Mouse (Mus musculus): ENCODE results near the gene Krt28. TPM values are rescaled to one million over a fixed set of nuclear protein-coding genes. Genes with fewer than 3 reads are reported as not detected.

Krt28 gene
- polyA plus RNA-seq (2014; fragmentation: Nextera tagmentation; extraction: Ambion mirVana), result 0.18 TPM in 1 of 2 replicates, not detected in the other

GRCm38 (mm10) chr11:99374803-99375202 is at the start of gene Krt28:
TSS of gene Krt28 (minus strand) at chr11:99374903.
- H3K9me3 ChIP-seq (ENCODE audit: control insufficient read depth, low read length), result no peaks in the 10 kb centered on the region

DNA sequence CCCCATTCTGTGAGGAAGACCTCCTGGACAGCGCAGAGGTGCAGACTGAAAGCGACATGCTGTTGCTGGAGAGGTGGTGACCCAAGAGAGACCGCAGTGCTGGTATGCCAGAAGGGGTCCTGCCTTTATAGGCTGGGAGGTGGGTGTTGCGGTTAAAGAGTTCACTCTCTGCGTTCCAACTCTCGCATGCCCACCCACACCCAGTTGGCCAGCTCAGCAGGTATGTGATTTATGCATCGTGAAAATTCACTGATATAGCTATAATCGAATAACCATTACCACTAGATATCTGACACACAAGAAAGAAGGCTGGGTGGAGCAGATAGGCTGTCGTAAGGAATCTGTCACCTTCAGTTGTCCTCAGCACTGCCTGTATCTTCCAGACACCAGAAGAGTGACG is 47.5 kb upstream of the Krt28 start, which contains the start of gene Krt12:
Gene Krt12, minus strand, starts transcription at position 101 of the 400 bp plus-strand sequence.
- Histone ChIP-seq H3K4me3 (ENCODE audit: low read length) (no peak within 1 kb of the TSS), H3K9me3 (ENCODE audit: control insufficient read depth, low read length) (no peaks in the 10 kb centered on the region), H3K27me3 (ENCODE audit: control insufficient read depth, insufficient read depth, low read length) (no peaks in the 10 kb centered on the region), H3K4me2 (replicated peaks; ENCODE audit: low read depth, low read length) (no peak within 1 kb of the TSS), H3K9ac (ENCODE audit: low read depth, low read length) (no peak within 1 kb of the TSS), H3K4me1 (ENCODE audit: control insufficient read depth, insufficient read depth, low read length) (no peaks in the 10 kb centered on the region), H3K36me3 (ENCODE audit: control insufficient read depth, insufficient read depth, low read length) (no peaks in the 10 kb centered on the region), H3K27ac (ENCODE audit: low read depth, low read length) (no peak within 1 kb of the TSS)
- 77% methylated on average over 10 of the region's 10 CpGs for WGBS
- ATAC-seq (ENCODE audit: low FRiP score, low TSS enrichment), result no peak

More at GRCm38 (mm10) chr11:99374803-99375202, at the start of gene Krt28:
- Histone ChIP-seq H3K36me3 (ENCODE audit: control insufficient read depth, insufficient read depth, low read length) (no peaks in the 10 kb centered on the region), H3K4me2 (replicated peaks; ENCODE audit: low read depth, low read length) (no peak within 1 kb of the TSS), H3K9ac (ENCODE audit: low read depth, low read length) (no peak within 1 kb of the TSS), H3K4me1 (ENCODE audit: control insufficient read depth, insufficient read depth, low read length) (no peaks in the 10 kb centered on the region), H3K27me3 (ENCODE audit: control insufficient read depth, insufficient read depth, low read length) (no peaks in the 10 kb centered on the region), H3K27ac (ENCODE audit: low read depth, low read length) (no peak within 1 kb of the TSS), H3K4me3 (ENCODE audit: low read length) (no peak within 1 kb of the TSS)
- 87% methylated on average over 13 of the region's 13 CpGs for WGBS
- no peak for ATAC-seq (ENCODE audit: low FRiP score, low TSS enrichment)

GRCm38 (mm10) chr11:99420586-99420985 is 45.9 kb upstream of the Krt28 start:
- no peaks in the 10 kb centered on the region for H3K4me1 ChIP-seq (ENCODE audit: control insufficient read depth, insufficient read depth, low read length)
- no peaks in the 10 kb centered on the region for H3K9me3 ChIP-seq (ENCODE audit: control insufficient read depth, low read length)
- H3K9ac ChIP-seq (ENCODE audit: low read depth, low read length), result no peak overlapping the region
- 36% methylated on average over 10 of the region's 10 CpGs for WGBS
- no peaks in the 10 kb centered on the region for H3K36me3 ChIP-seq (ENCODE audit: control insufficient read depth, insufficient read depth, low read length)
- no peak for ATAC-seq (ENCODE audit: low FRiP score, low TSS enrichment)
- H3K27me3 ChIP-seq (ENCODE audit: control insufficient read depth, insufficient read depth, low read length), result no peaks in the 10 kb centered on the region
- no peak overlapping the region for H3K4me2 ChIP-seq (replicated peaks; ENCODE audit: low read depth, low read length)
- H3K4me3 ChIP-seq (ENCODE audit: low read length), result no peak overlapping the region
- no peak overlapping the region for H3K27ac ChIP-seq (ENCODE audit: low read depth, low read length)

GRCm38 (mm10) chr11:99417819-99418218 is 43.1 kb upstream of the Krt28 start:
- no peaks in the 10 kb centered on the region for H3K4me1 ChIP-seq (ENCODE audit: control insufficient read depth, insufficient read depth, low read length)
- no peak overlapping the region for H3K9ac ChIP-seq (ENCODE audit: low read depth, low read length)
- H3K27me3 ChIP-seq (ENCODE audit: control insufficient read depth, insufficient read depth, low read length), result no peaks in the 10 kb centered on the region
- H3K9me3 ChIP-seq (ENCODE audit: control insufficient read depth, low read length), result no peaks in the 10 kb centered on the region
- H3K4me2 ChIP-seq (replicated peaks; ENCODE audit: low read depth, low read length), result no peak overlapping the region
- WGBS, result 75% methylated on average over 16 of the region's 16 CpGs
- no peak overlapping the region for H3K4me3 ChIP-seq (ENCODE audit: low read length)
- no peak overlapping the region for H3K27ac ChIP-seq (ENCODE audit: low read depth, low read length)
- ATAC-seq (ENCODE audit: low FRiP score, low TSS enrichment), result no peak
- no peaks in the 10 kb centered on the region for H3K36me3 ChIP-seq (ENCODE audit: control insufficient read depth, insufficient read depth, low read length)

DNA sequence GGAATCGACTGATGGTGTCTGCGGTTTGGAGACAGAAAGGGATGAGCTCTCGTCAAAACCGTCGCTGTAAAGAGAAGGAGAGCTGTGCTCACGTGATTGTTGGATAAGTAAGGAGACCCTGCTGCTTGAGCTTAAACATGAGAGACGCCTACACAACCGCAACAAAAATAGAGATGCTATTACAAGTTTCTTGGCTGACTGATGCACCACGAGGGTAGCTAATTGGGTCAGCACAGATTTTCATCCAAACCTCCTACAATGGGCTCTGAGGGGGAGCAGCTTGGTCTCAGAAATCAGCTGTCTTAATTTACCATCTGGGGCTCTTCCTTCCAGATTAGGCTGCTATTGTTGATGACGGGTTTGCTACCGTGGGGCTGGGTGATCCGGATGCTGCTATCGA is 42.2 kb upstream of the Krt28 start:
- no peaks in the 10 kb centered on the region for H3K27me3 ChIP-seq (ENCODE audit: control insufficient read depth, insufficient read depth, low read length)
- H3K4me3 ChIP-seq (ENCODE audit: low read length), result no peak overlapping the region
- no peaks in the 10 kb centered on the region for H3K4me1 ChIP-seq (ENCODE audit: control insufficient read depth, insufficient read depth, low read length)
- no peak overlapping the region for H3K27ac ChIP-seq (ENCODE audit: low read depth, low read length)
- ATAC-seq (ENCODE audit: low FRiP score, low TSS enrichment), result no peak
- WGBS, result 88% methylated on average over 13 of the region's 13 CpGs
- H3K9me3 ChIP-seq (ENCODE audit: control insufficient read depth, low read length), result no peaks in the 10 kb centered on the region
- H3K36me3 ChIP-seq (ENCODE audit: control insufficient read depth, insufficient read depth, low read length), result no peaks in the 10 kb centered on the region
- H3K9ac ChIP-seq (ENCODE audit: low read depth, low read length), result no peak overlapping the region
- H3K4me2 ChIP-seq (replicated peaks; ENCODE audit: low read depth, low read length), result no peak overlapping the region

- Histone ChIP-seq H3K4me1 (ENCODE audit: control insufficient read depth, insufficient read depth, low read length) (no peaks in the 10 kb centered on the region), H3K4me2 (replicated peaks; ENCODE audit: low read depth, low read length) (no peak overlapping the region), H3K9me3 (ENCODE audit: control insufficient read depth, low read length) (no peaks in the 10 kb centered on the region), H3K9ac (ENCODE audit: low read depth, low read length) (no peak overlapping the region), H3K27ac (ENCODE audit: low read depth, low read length) (no peak overlapping the region), H3K36me3 (ENCODE audit: control insufficient read depth, insufficient read depth, low read length) (no peaks in the 10 kb centered on the region), H3K27me3 (ENCODE audit: control insufficient read depth, insufficient read depth, low read length) (no peaks in the 10 kb centered on the region), H3K4me3 (ENCODE audit: low read length) (no peak overlapping the region)
- WGBS, result 88% methylated on average over 13 of the region's 13 CpGs
- ATAC-seq (ENCODE audit: low FRiP score, low TSS enrichment), result no peak
These were observed 39.9 kb upstream of the Krt28 start for GRCm38 (mm10) chr11:99414463-99415147.

DNA sequence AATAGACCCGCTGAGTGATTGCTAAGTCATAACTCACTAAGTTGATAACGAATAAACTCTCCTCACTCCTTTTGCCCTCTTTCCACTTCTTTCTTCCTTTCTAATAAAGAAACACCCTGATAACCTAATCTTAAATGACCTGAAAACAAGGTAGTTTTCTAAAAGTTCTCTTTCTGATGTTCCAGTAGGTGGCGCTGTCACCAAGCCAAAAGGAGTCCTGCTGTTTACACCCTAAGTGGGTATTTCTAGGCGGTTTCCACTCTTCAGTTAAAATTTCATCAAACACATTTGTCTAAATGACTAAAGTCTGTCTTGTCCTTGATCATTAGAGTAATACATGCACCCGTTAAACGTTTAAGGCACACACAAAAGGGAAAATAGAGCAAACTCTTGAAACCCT is 38.5 kb upstream of the Krt28 start:
- Histone ChIP-seq H3K9ac (ENCODE audit: low read depth, low read length) (no peak overlapping the region), H3K27me3 (ENCODE audit: control insufficient read depth, insufficient read depth, low read length) (no peaks in the 10 kb centered on the region), H3K27ac (ENCODE audit: low read depth, low read length) (no peak overlapping the region), H3K4me2 (replicated peaks; ENCODE audit: low read depth, low read length) (no peak overlapping the region), H3K9me3 (ENCODE audit: control insufficient read depth, low read length) (no peaks in the 10 kb centered on the region), H3K4me1 (ENCODE audit: control insufficient read depth, insufficient read depth, low read length) (no peaks in the 10 kb centered on the region), H3K36me3 (ENCODE audit: control insufficient read depth, insufficient read depth, low read length) (no peaks in the 10 kb centered on the region), H3K4me3 (ENCODE audit: low read length) (no peak overlapping the region)
- WGBS, result 20% methylated on average over 6 of the region's 6 CpGs
- no peak for ATAC-seq (ENCODE audit: low FRiP score, low TSS enrichment)

GRCm38 (mm10) chr11:99406186-99406585 is 31.5 kb upstream of the Krt28 start:
- Histone ChIP-seq H3K27ac (ENCODE audit: low read depth, low read length) (no peak overlapping the region), H3K27me3 (ENCODE audit: control insufficient read depth, insufficient read depth, low read length) (no peaks in the 10 kb centered on the region; the same call in none of the 2 replicates), H3K36me3 (ENCODE audit: control insufficient read depth, insufficient read depth, low read length) (no peaks in the 10 kb centered on the region), H3K9ac (ENCODE audit: low read depth, low read length) (no peak overlapping the region), H3K9me3 (ENCODE audit: control insufficient read depth, low read length) (no peaks in the 10 kb centered on the region), H3K4me2 (replicated peaks; ENCODE audit: low read depth, low read length) (no peak overlapping the region), H3K4me3 (ENCODE audit: low read length) (no peak overlapping the region), H3K4me1 (ENCODE audit: control insufficient read depth, insufficient read depth, low read length) (no peaks in the 10 kb centered on the region)
- ATAC-seq (ENCODE audit: low FRiP score, low TSS enrichment), result no peak
- 75% methylated on average over 10 of the region's 10 CpGs for WGBS

DNA sequence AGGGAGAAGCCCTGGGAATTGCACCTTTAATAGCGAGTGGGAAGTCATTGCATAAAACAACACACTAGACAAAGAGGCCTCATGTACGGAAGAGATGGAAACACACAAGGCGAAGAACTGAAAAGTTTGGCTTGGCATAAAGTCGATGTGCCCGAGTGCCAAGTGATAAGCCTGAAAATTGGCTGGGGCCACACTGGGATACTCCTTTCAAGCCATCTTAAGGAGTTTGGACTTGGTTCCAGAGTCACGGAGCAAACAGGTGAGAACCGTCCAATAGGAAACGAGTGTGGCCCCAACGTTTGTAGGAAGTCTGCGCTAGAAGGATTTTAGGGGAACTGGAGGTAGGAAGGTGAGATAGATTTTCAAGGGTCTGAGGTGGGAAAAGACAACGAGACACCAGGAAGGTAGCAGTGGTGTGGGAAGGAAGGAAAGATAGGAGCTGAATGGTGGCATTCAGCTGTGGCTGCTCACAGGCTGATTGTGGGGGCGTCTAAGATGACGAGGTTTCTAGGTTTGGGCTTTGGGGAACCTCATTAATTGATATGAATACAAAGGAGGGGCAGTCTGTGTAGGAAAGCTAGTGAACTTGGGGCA is 25.4 kb upstream of the Krt28 start:
- no peaks in the 10 kb centered on the region for H3K4me1 ChIP-seq (ENCODE audit: control insufficient read depth, insufficient read depth, low read length)
- H3K4me2 ChIP-seq (replicated peaks; ENCODE audit: low read depth, low read length), result no peak overlapping the region
- H3K36me3 ChIP-seq (ENCODE audit: control insufficient read depth, insufficient read depth, low read length), result no peaks in the 10 kb centered on the region
- WGBS, result 86% methylated on average over 13 of the region's 13 CpGs
- no peak overlapping the region for H3K4me3 ChIP-seq (ENCODE audit: low read length)
- peaks cover 4% of the 10 kb centered on the region; the same call in 1 of the 2 replicates for H3K27me3 ChIP-seq (ENCODE audit: control insufficient read depth, insufficient read depth, low read length)
- ATAC-seq (ENCODE audit: low FRiP score, low TSS enrichment), result no peak
- no peak overlapping the region for H3K9ac ChIP-seq (ENCODE audit: low read depth, low read length)
- H3K27ac ChIP-seq (ENCODE audit: low read depth, low read length), result no peak overlapping the region
- H3K9me3 ChIP-seq (ENCODE audit: control insufficient read depth, low read length), result no peaks in the 10 kb centered on the region

Data from kidney, embryonic 14.5 days (tissue).